Mouse (Mus musculus) ES-E14 (cell line): ENCODE data around the gene Olfr357.

Experiments used
- CHD2 ChIP-seq: IDR thresholded peaks from 2 replicates; pipeline ENCODE4 v1.6.1; 2014; ENCODE audit warnings: mild to moderate bottlenecking, low read depth, low read length, inconsistent platforms
- MAFK ChIP-seq: IDR thresholded peaks from 2 replicates; pipeline ENCODE4 v1.6.1; 2014; ENCODE audit warnings: mild to moderate bottlenecking, low read depth, low read length, inconsistent platforms; ENCODE audit not compliant: insufficient read depth

DNA sequence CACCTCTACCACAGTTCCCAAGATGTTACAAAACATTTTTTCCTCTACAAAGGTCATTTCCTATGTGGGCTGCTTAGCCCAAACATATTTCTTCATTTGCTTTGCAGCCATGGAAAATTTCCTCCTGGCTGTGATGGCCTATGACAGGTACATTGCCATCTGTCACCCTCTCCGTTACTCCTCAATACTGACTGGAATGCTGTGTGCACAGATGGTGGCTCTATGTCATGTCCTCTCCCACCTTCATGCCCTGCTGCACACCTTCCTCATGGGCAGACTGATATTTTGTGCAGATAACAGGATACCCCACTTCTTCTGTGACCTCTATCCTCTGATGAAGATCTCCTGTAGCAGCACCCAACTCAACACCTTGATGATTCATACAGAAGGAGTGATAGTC lies 3.4 kb downstream of the Olfr357 start:
- TF ChIP-seq CHD2 (no peak), MAFK (no peak)
